Mouse (Mus musculus): Measurements from ENCODE around the gene Pcdh10.

The Pcdh10 gene

DNA sequence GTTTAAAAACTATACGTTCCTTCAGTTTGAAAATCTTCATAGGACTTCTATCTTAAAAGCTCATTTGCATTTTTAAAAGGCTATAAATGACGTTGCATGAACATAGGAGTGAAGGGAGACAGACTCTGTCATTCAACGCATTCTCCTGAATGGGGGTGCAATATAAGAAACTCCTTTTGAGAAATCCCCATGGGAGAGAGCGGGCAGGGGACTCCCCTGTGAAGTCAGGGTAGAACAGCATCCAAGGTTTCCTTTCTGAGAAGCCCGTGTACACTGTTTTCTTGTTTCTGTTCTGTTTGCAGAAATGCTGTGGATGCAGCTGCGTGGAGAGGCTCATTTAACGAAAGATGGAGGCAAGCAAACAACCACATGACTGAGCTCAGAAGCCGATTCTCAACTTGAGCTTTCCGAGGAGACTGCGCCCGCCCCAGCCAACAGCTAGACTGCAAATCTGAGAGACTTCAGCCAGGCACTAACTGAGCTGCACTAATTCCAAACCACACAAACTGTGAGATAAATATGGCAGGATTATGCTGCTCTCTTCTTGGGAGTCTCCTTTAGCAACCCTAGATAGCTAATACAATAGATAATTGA lies 54.1 kb downstream of the Pcdh10 start:
- ChIA-PET POLR2A (no interaction called here), CTCF (no interaction called here)

Data from embryonic stem cell, embryonic (primary cell).